Mouse (Mus musculus) myocyte (in vitro differentiated cells): ENCODE measurements around the gene Sema6d.

Experiments used
- E2F4 ChIP-seq: IDR thresholded peaks from one replicate; pipeline ENCODE4 v1.6.1; 2011; ENCODE audit warnings: mild to moderate bottlenecking, control low read depth, moderate library complexity; ENCODE audit not compliant: insufficient read depth
- MAX ChIP-seq: IDR thresholded peaks from one replicate; pipeline ENCODE4 v1.6.1; 2011; ENCODE audit warnings: low read depth, mild to moderate bottlenecking, control low read depth
- MYOG ChIP-seq, 3 experiments: IDR thresholded peaks; one replicate each; pipeline ENCODE4 v1.6.1; 2011; ENCODE audit warnings: control low read depth in 2 of 3, low read depth in 2 of 3, mild to moderate bottlenecking in 2 of 3; ENCODE audit not compliant: insufficient read length in 2 of 3, control insufficient read depth in 1 of 3, insufficient read depth in 1 of 3
- POLR2A ChIP-seq: IDR thresholded peaks from one replicate; pipeline ENCODE4 v1.6.1; 2011; ENCODE audit warnings: low read depth, mild to moderate bottlenecking, control low read depth, moderate library complexity; ENCODE audit not compliant: insufficient read length
- REST ChIP-seq: IDR thresholded peaks from one replicate; pipeline ENCODE4 v1.6.1; 2011; ENCODE audit warnings: mild to moderate bottlenecking, control low read depth, moderate library complexity; ENCODE audit not compliant: insufficient read depth, insufficient read length
- SRF ChIP-seq: IDR thresholded peaks from one replicate; pipeline ENCODE4 v1.6.1; 2011; ENCODE audit warnings: low read depth; ENCODE audit not compliant: control insufficient read depth, insufficient read length
- TCF12 ChIP-seq: IDR thresholded peaks from one replicate; pipeline ENCODE4 v1.6.1; 2011; ENCODE audit warnings: mild to moderate bottlenecking, control low read depth; ENCODE audit not compliant: poor library complexity, insufficient read depth, severe bottlenecking
- TCF3 ChIP-seq: IDR thresholded peaks from one replicate; pipeline ENCODE4 v1.6.1; 2011; ENCODE audit warnings: low read depth, control low read depth; ENCODE audit not compliant: insufficient read length
- USF1 ChIP-seq: IDR thresholded peaks from one replicate; pipeline ENCODE4 v1.6.1; 2011; ENCODE audit warnings: low read depth, mild to moderate bottlenecking, control low read depth, moderate library complexity

- TF ChIP-seq POLR2A (no peak), REST (no peak), MAX (no peak), TCF12 (no peak), USF1 (no peak), SRF (no peak), TCF3 (no peak), MYOG (IDR thresholded peaks at IDR 0.05; ENCODE audit: control insufficient read depth in 1 of 3, insufficient read depth in 1 of 3, insufficient read length in 2 of 3, low read depth in 2 of 3) (no peak), E2F4 (no peak)
Observed at GRCm38 (mm10) chr2:124628701-124629100, 538.9 kb downstream of the Sema6d start.
